Mouse (Mus musculus) C2C12 (cell line): ENCODE measurements around the gene Cacng1. TPM values are rescaled to one million over a fixed set of nuclear protein-coding genes. Genes with fewer than 3 reads are reported as not detected.

Experiments used
- H3K27me3 ChIP-seq: one replicate; pipeline ENCODE4 v1.6.1; 2011; ENCODE audit not compliant: control insufficient read depth, insufficient read depth, insufficient read length
- H3K36me3 ChIP-seq: one replicate; pipeline ENCODE4 v1.6.1; 2011; ENCODE audit not compliant: control insufficient read depth, insufficient read depth
- H3K4me3 ChIP-seq: one replicate; pipeline ENCODE4 v1.5.1; 2011; ENCODE audit warnings: mild to moderate bottlenecking, control low read depth; ENCODE audit not compliant: poor library complexity, insufficient read depth, severe bottlenecking
- H3K79me2 ChIP-seq: one replicate; pipeline ENCODE4 v1.6.1; 2011; ENCODE audit not compliant: control insufficient read depth, insufficient read depth
- H3K79me3 ChIP-seq: one replicate; pipeline ENCODE4 v1.6.1; 2011; ENCODE audit warnings: low read depth, control low read depth
- H3ac ChIP-seq: one replicate; pipeline ENCODE3; 2011; ENCODE audit warnings: low read depth; ENCODE audit not compliant: control insufficient read depth, insufficient read length
- CEBPB ChIP-seq: IDR thresholded peaks from one replicate; pipeline ENCODE4 v1.6.1; 2011; ENCODE audit warnings: low read depth, mild to moderate bottlenecking, control low read depth, moderate library complexity
- CTCF ChIP-seq: IDR thresholded peaks from one replicate; pipeline ENCODE4 v1.5.1; 2011; ENCODE audit not compliant: control insufficient read depth, insufficient read depth, insufficient read length
- FOSL1 ChIP-seq: IDR thresholded peaks from one replicate; pipeline ENCODE4 v1.8.0; 2011; ENCODE audit warnings: mild to moderate bottlenecking, low read length; ENCODE audit not compliant: poor library complexity, insufficient read depth, severe bottlenecking
- MAX ChIP-seq: IDR thresholded peaks from one replicate; pipeline ENCODE4 v1.6.1; 2011; ENCODE audit warnings: mild to moderate bottlenecking, control low read depth
- MYOD1 ChIP-seq: IDR thresholded peaks from one replicate; pipeline ENCODE4 v1.6.1; 2011; ENCODE audit warnings: low read depth; ENCODE audit not compliant: control insufficient read depth, insufficient read length
- MYOG ChIP-seq: IDR thresholded peaks from one replicate; pipeline ENCODE4 v1.6.1; 2011; ENCODE audit not compliant: control insufficient read depth, insufficient read length; ENCODE audit errors: extremely low read depth
- USF1 ChIP-seq: IDR thresholded peaks from one replicate; pipeline ENCODE4 v1.6.1; 2011; ENCODE audit warnings: low read depth, mild to moderate bottlenecking, control low read depth, moderate library complexity
- polyA plus RNA-seq: library from polyadenylated mRNA; unstranded; fragments of >200 nt; fragmentation: generic; extraction: Trizol; gene quantifications from one replicate; pipeline ENCODE4 v1.2.1, GENCODE M21; 2012; ENCODE audit warnings: missing spikeins

The Cacng1 gene
- polyA plus RNA-seq, 1 experiment, result 158 TPM

- H3K36me3 ChIP-seq, result no peaks in the 10 kb centered on the region
- no peak overlapping the region for H3ac ChIP-seq
- TF ChIP-seq MYOG, result no peak
- peak; percentile 26 for TF ChIP-seq MAX
- no peak for TF ChIP-seq CEBPB
- TF ChIP-seq MYOD1, result peak; percentile 81
- no peak for TF ChIP-seq CTCF
- TF ChIP-seq USF1, result no peak
- H3K79me2 ChIP-seq, result no peaks in the 10 kb centered on the region
- no peaks in the 10 kb centered on the region for H3K27me3 ChIP-seq
- no peaks in the 10 kb centered on the region for H3K79me3 ChIP-seq
- H3K4me3 ChIP-seq, result no peak overlapping the region
These were observed 15.2 kb upstream of the Cacng1 start for GRCm38 (mm10) chr11:107731498-107731897.

- TF ChIP-seq USF1 (peak; percentile 4), MYOD1 (no peak)
These were observed 14.6 kb upstream of the Cacng1 start for GRCm38 (mm10) chr11:107730940-107731339.

GRCm38 (mm10) chr11:107729141-107729540 is 12.8 kb upstream of the Cacng1 start:
- no peak for TF ChIP-seq USF1
- no peak for TF ChIP-seq FOSL1
- no peak for TF ChIP-seq CTCF
- TF ChIP-seq MYOD1, result no peak
- no peak for TF ChIP-seq CEBPB
- no peak for TF ChIP-seq MYOG
- no peak for TF ChIP-seq MAX
- no peaks in the 10 kb centered on the region for H3K79me2 ChIP-seq
- no peaks in the 10 kb centered on the region for H3K27me3 ChIP-seq
- no peak overlapping the region for H3K4me3 ChIP-seq
- no peaks in the 10 kb centered on the region for H3K36me3 ChIP-seq
- no peaks in the 10 kb centered on the region for H3K79me3 ChIP-seq
- peak overlapping the region; percentile 27 for H3ac ChIP-seq

More at GRCm38 (mm10) chr11:107730940-107731339, 14.6 kb upstream of the Cacng1 start:
- H3K27me3 ChIP-seq, result no peaks in the 10 kb centered on the region
- no peaks in the 10 kb centered on the region for H3K79me2 ChIP-seq
- H3ac ChIP-seq, result no peak overlapping the region
- no peak overlapping the region for H3K4me3 ChIP-seq
- no peaks in the 10 kb centered on the region for H3K36me3 ChIP-seq
- H3K79me3 ChIP-seq, result no peaks in the 10 kb centered on the region

GRCm38 (mm10) chr11:107728073-107728863 is 11.9 kb upstream of the Cacng1 start:
- Histone ChIP-seq H3K27me3 (no peaks in the 10 kb centered on the region), H3ac (peak overlapping the region; percentile 21), H3K36me3 (no peaks in the 10 kb centered on the region), H3K79me2 (no peaks in the 10 kb centered on the region), H3K79me3 (no peaks in the 10 kb centered on the region), H3K4me3 (no peak overlapping the region)
- TF ChIP-seq MYOD1 (peak; percentile 71), CTCF (no peak), MAX (peak; percentile 28)

GRCm38 (mm10) chr11:107724603-107725002 is 8.3 kb upstream of the Cacng1 start:
- Histone ChIP-seq H3ac (no peak overlapping the region), H3K4me3 (no peak overlapping the region), H3K36me3 (no peaks in the 10 kb centered on the region), H3K79me2 (no peaks in the 10 kb centered on the region), H3K79me3 (no peaks in the 10 kb centered on the region), H3K27me3 (no peaks in the 10 kb centered on the region)
- TF ChIP-seq CTCF (no peak), FOSL1 (no peak), USF1 (no peak), MYOD1 (no peak), CEBPB (no peak), MAX (no peak), MYOG (no peak)

GRCm38 (mm10) chr11:107721057-107721456 is 4.7 kb upstream of the Cacng1 start:
- TF ChIP-seq CEBPB, result no peak
- TF ChIP-seq FOSL1, result no peak
- TF ChIP-seq CTCF, result no peak
- no peak for TF ChIP-seq MAX
- TF ChIP-seq USF1, result no peak
- no peak for TF ChIP-seq MYOD1
- no peak for TF ChIP-seq MYOG
- no peaks in the 10 kb centered on the region for H3K36me3 ChIP-seq
- no peaks in the 10 kb centered on the region for H3K27me3 ChIP-seq
- H3ac ChIP-seq, result no peak overlapping the region
- H3K79me2 ChIP-seq, result no peaks in the 10 kb centered on the region
- H3K79me3 ChIP-seq, result no peaks in the 10 kb centered on the region
- H3K4me3 ChIP-seq, result no peak overlapping the region
